32 mouse cellular contexts compared by ENCODE assay signal in the genomic region with DNA sequence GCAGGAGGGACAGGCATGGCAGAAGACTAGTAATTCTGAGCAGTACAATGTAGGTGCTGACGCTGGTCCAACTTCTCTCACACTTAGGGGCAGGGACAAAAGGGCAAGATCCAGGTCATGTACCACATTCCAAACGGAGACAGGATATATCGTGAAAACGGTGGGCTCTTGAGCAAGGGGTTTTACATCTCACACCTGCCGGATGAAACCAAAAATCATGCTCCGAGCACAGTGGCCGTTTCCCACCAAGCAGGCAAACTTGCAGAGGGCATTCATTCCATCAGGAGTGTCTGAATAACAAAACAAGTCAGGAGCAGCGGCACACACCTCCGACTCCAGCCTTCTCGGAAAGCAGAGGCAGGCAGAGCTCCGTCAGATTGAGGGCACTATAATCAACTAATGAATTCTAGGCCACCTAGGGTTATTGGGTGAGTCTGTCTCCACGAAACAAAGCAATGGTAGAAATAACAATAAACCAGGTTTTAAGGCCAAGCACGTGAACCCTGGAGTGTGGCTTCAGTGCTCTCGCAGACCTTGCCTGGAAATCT. TPM values are rescaled to one million over a fixed set of nuclear protein-coding genes. Genes with fewer than 3 reads are reported as not detected.
DNase-seq lines count a peak whose midpoint lies in the region; ATAC-seq and TF ChIP-seq lines count a peak whose summit lies in the region.
"Had no signal": no experiment of that assay in that cellular context is flagged by ENCODE, and none has a peak within 500 bp of the region (broad histone marks: within the 10 kb centered on the region; RNA-seq: fewer than 3 reads in every experiment).

No protein-coding gene starts in this region.

- H3K36me3 ChIP-seq in E14TG2a.4 (ENCODE audit: insufficient read depth, low read length): no peaks in the 10 kb centered on the region
- no peaks in the 10 kb centered on the region for H3K36me3 ChIP-seq in ES-E14 (ENCODE audit: control insufficient read depth, insufficient read depth, low read length, poor library complexity, severe bottlenecking)
- H3K36me3 ChIP-seq: embryonic facial prominence, embryonic 10.5 days; embryonic facial prominence, embryonic 13.5 days; forebrain, embryonic 12.5 days; forebrain, embryonic 15.5 days; heart, embryonic 12.5 days; heart, embryonic 15.5 days; hindbrain, embryonic 10.5 days; hindbrain, embryonic 13.5 days; intestine, embryonic 15.5 days had no signal

- H3K9me3 ChIP-seq in E14TG2a.4 (ENCODE audit: low read length) (no peaks in the 10 kb centered on the region), ES-E14 (ENCODE audit: control insufficient read depth, insufficient read depth, low read depth, low read length) (no peaks in the 10 kb centered on the region)
- H3K9me3 ChIP-seq: embryonic facial prominence, embryonic 10.5 days; embryonic facial prominence, embryonic 13.5 days; forebrain, embryonic 12.5 days; forebrain, embryonic 15.5 days; heart, embryonic 12.5 days; heart, embryonic 15.5 days; hindbrain, embryonic 10.5 days; hindbrain, embryonic 13.5 days; intestine, embryonic 15.5 days had no signal

- H3K4me1 ChIP-seq in E14TG2a.4 (replicated peaks; ENCODE audit: low read depth, low read length) (peaks cover 77% of the 10 kb centered on the region), ES-E14 (ENCODE audit: control insufficient read depth in 2 of 2, insufficient read depth in 2 of 2, low read length in 2 of 2, poor library complexity in 1 of 2) (peaks cover 5 to 48% of the 10 kb centered on the region in 2 experiments)

- H3K27me3 ChIP-seq in E14TG2a.4 (ENCODE audit: insufficient read depth, low read length): no peaks in the 10 kb centered on the region
- H3K27me3 ChIP-seq: heart, embryonic 12.5 days; heart, embryonic 15.5 days; intestine, embryonic 15.5 days had no signal

- no peak overlapping the region; the same call in 1 of the 2 replicates for H3K9ac ChIP-seq in ES-E14 (ENCODE audit: insufficient read depth, low read depth, low read length, poor library complexity, severe bottlenecking)
- H3K9ac ChIP-seq: embryonic facial prominence, embryonic 13.5 days; forebrain, embryonic 12.5 days; forebrain, embryonic 15.5 days; heart, embryonic 12.5 days; heart, embryonic 15.5 days; hindbrain, embryonic 13.5 days; intestine, embryonic 15.5 days had no signal

- peak overlapping the region; percentile 42 for H3K4me3 ChIP-seq in E14TG2a.4 (replicated peaks; ENCODE audit: low read length)
- H3K4me3 ChIP-seq in ES-E14 (ENCODE audit: insufficient read depth in 1 of 2, low read depth in 1 of 2, low read length in 2 of 2, poor library complexity in 1 of 2, severe bottlenecking in 1 of 2): no peak overlapping the region
- H3K4me3 ChIP-seq: embryonic facial prominence, embryonic 10.5 days; embryonic facial prominence, embryonic 13.5 days; erythroblast, embryonic 14.5 days; forebrain, embryonic 12.5 days; forebrain, embryonic 15.5 days; heart, embryonic 12.5 days; heart, embryonic 15.5 days; hindbrain, embryonic 10.5 days; hindbrain, embryonic 13.5 days; intestine, embryonic 15.5 days had no signal

- TF ChIP-seq CTCF in E14TG2a.4 (conservative IDR thresholded peaks at IDR 0.05; ENCODE audit: low read length): no peak

- in situ Hi-C loops in ES-E14 (cut with MboI; ENCODE audit: low sequenced_read_pairs in 2 of 2, unreplicated experiment in 2 of 2): no loop called here

- no peak for ATAC-seq in megakaryocyte progenitor cell, adult 5-6 weeks (replicated peaks; ENCODE audit: poor library complexity)
- ATAC-seq: forebrain, embryonic 15.5 days; hindbrain, embryonic 16.5 days; intestine, embryonic 15.5 days had no signal

- DNase-seq in cerebellum, adult 11-12 months: peak; percentile 46
- DNase-seq in cerebellum, adult 9-11 months: no peak
- no peak for DNase-seq in ES-E14 (ENCODE audit: low read depth, low spot score)
- DNase-seq in thymus, postnatal 4 days: no peak
- DNase-seq: adrenal gland, postnatal 10 days; adrenal gland, postnatal 36 days; cerebellum, adult 18-20 months; cerebellum, postnatal 10 days; cerebellum, postnatal 36 days; embryo, embryonic 11 days; gastrocnemius, postnatal 25 days; heart, adult 18-20 months; heart, postnatal 10 days; heart, postnatal 36 days; kidney, adult 11 months had no signal

- peak overlapping the region; percentile 67 for H3K27ac ChIP-seq in ES-E14 (ENCODE audit: insufficient read depth, low read depth, low read length, poor library complexity, severe bottlenecking)
- H3K27ac ChIP-seq: embryonic facial prominence, embryonic 10.5 days; embryonic facial prominence, embryonic 13.5 days; forebrain, embryonic 12.5 days; forebrain, embryonic 15.5 days; heart, embryonic 15.5 days; hindbrain, embryonic 10.5 days; hindbrain, embryonic 13.5 days; intestine, embryonic 15.5 days had no signal

TF ChIP-seq in ES-E14, 5 proteins besides CTCF, POLR2A, EP300 and RAD21:
- no peak for TF ChIP-seq ZNF384 (IDR thresholded peaks at IDR 0.05; ENCODE audit: low read depth, low read length)
- no peak for TF ChIP-seq HCFC1 (IDR thresholded peaks at IDR 0.05; ENCODE audit: borderline replicate concordance, insufficient read depth, low read length)
- no peak for TF ChIP-seq ZC3H11A (IDR thresholded peaks at IDR 0.05; ENCODE audit: borderline replicate concordance, low read depth, low read length)
- TF ChIP-seq CHD2 (IDR thresholded peaks at IDR 0.05; ENCODE audit: low read depth, low read length): no peak
- TF ChIP-seq MAFK (IDR thresholded peaks at IDR 0.05; ENCODE audit: insufficient read depth, low read depth, low read length): no peak

RNA-seq across cellular contexts. Expression of a gene that starts 1.2 kb away (rescaled TPM):
- 21.0 and 33.0 TPM in 2 replicates for total RNA-seq in ES-E14 (2012; rRNA removed)
- total RNA-seq in megakaryocyte progenitor cell, adult 5-6 weeks (2015): 6.5 and 7.5 TPM in 2 replicates
- total RNA-seq in megakaryocyte progenitor cell, adult 5-6 weeks (2017): 7.5 and 10.9 TPM in 2 replicates

RNA-seq across cellular contexts. Expression of a gene that starts 9.0 kb away (rescaled TPM):
- 1.7 and 3.7 TPM in 2 replicates for total RNA-seq in ES-E14 (2012; rRNA removed)
- not detected in 2 replicates for total RNA-seq in megakaryocyte progenitor cell, adult 5-6 weeks (2015)
- total RNA-seq in megakaryocyte progenitor cell, adult 5-6 weeks (2017): not detected in 2 replicates
- total RNA-seq: adrenal gland, adult 18-20 months; adrenal gland, postnatal 10 days; adrenal gland, postnatal 36 days; CH12.LX; gastrocnemius, adult 8-10 months; gastrocnemius, postnatal 25 days; heart, adult 18-20 months; heart, postnatal 10 days; heart, postnatal 36 days; MEL had no signal

RNA-seq across cellular contexts. Expression of a gene that starts 41.1 kb away (rescaled TPM):
- 0.71 and 1.7 TPM in 2 replicates for total RNA-seq in ES-E14 (2012; rRNA removed)
- total RNA-seq in megakaryocyte progenitor cell, adult 5-6 weeks (2015): 0.15 and 0.64 TPM in 2 replicates
- total RNA-seq in megakaryocyte progenitor cell, adult 5-6 weeks (2017): 0.33 and 1.4 TPM in 2 replicates

RNA-seq across cellular contexts. Expression of a gene that starts 41.4 kb away (rescaled TPM):
- total RNA-seq in ES-E14 (2012; rRNA removed): 0.36 and 0.37 TPM in 2 replicates
- 0.54 TPM in 1 of 2 replicates, not detected in the other for total RNA-seq in megakaryocyte progenitor cell, adult 5-6 weeks (2015)
- not detected in 2 replicates for total RNA-seq in megakaryocyte progenitor cell, adult 5-6 weeks (2017)

RNA-seq across cellular contexts. Expression of a gene that starts 46.8 kb away (rescaled TPM):
- total RNA-seq in ES-E14 (2012; rRNA removed): 8.4 and 15.9 TPM in 2 replicates
- 0.22 and 0.72 TPM in 2 replicates for total RNA-seq in megakaryocyte progenitor cell, adult 5-6 weeks (2015)
- 0.12 and 0.61 TPM in 2 replicates for total RNA-seq in megakaryocyte progenitor cell, adult 5-6 weeks (2017)
